Mouse (Mus musculus): ENCODE data around the gene Bcl2a1d.
"Not testable (repeated sequence)": the region's sequence is repeated elsewhere in the genome, so short reads cannot be mapped to it uniquely, and the experiment has no call there.

DNA sequence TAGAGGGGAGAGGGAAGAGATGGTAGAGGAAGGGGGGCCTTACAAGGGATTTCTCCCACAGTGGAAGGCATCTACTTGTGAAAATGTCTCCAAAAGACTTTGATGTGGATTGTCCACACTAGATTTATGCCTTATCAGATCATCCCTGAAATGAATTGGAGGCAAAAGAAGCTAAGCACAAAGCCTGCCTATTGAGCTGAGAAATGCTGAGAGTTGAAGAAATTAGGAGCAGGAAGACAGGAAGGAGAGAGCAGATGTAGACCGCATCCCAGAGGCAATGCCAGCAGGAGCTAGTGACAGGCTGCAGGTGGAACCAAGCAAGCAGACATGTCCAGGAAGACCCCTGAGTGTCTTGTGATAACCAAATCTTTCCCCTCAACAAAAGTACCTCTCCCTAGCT, 45.0 kb downstream of the Bcl2a1d start:
- not testable (repeated sequence) for TF ChIP-seq CTCF (IDR thresholded peaks at IDR 0.05; ENCODE audit: borderline replicate concordance, extremely low read depth, insufficient read depth, insufficient read length); POLR2A (IDR thresholded peaks at IDR 0.05; ENCODE audit: borderline replicate concordance, extremely low read depth, insufficient read depth, insufficient read length, poor library complexity, severe bottlenecking)

Data from brain, embryonic 14.5 days (tissue).